Mouse (Mus musculus) CH12.LX (cell line): Measurements from ENCODE around the gene Cadm1.

Experiments used
- BHLHE40 ChIP-seq: IDR thresholded peaks from 2 replicates; pipeline ENCODE4 v1.6.1; 2011; ENCODE audit warnings: mild to moderate bottlenecking, low read depth, low read length, improper control_type of control experiment
- CTCF ChIP-seq, 2 experiments: IDR thresholded peaks in 1 of 2; conservative IDR thresholded peaks in 1 of 2; 2 replicates each; pipeline ENCODE4 v1.5.1; 2011 to 2012; ENCODE audit warnings: low read depth in 2 of 2, low read length in 2 of 2, improper control_type of control experiment in 1 of 2, inconsistent platforms in 1 of 2, mild to moderate bottlenecking in 1 of 2, moderate library complexity in 1 of 2
- EP300 ChIP-seq: IDR thresholded peaks from 2 replicates; pipeline ENCODE4 v1.6.1; 2011; ENCODE audit warnings: low read length, improper control_type of control experiment
- ETS1 ChIP-seq: conservative IDR thresholded peaks from 2 replicates; pipeline ENCODE4 v1.6.1; 2012; ENCODE audit warnings: low read depth, mild to moderate bottlenecking, inconsistent platforms, low read length, improper control_type of control experiment, moderate library complexity
- MAFK ChIP-seq: IDR thresholded peaks from 2 replicates; pipeline ENCODE4 v1.6.1; 2011; ENCODE audit warnings: low read length, improper control_type of control experiment; ENCODE audit not compliant: insufficient replicate concordance
- MXI1 ChIP-seq: IDR thresholded peaks from 2 replicates; pipeline ENCODE4 v1.6.1; 2011; ENCODE audit warnings: mild to moderate bottlenecking, low read depth, low read length, improper control_type of control experiment
- POLR2A ChIP-seq: IDR thresholded peaks from 2 replicates; pipeline ENCODE4 v1.6.1; 2011; ENCODE audit warnings: low read depth, mild to moderate bottlenecking, improper control_type of control experiment, low read length
- POLR2AphosphoS2 ChIP-seq: IDR thresholded peaks from 2 replicates; pipeline ENCODE4 v1.6.1; 2011; ENCODE audit warnings: low read depth, low read length, improper control_type of control experiment
- ZNF384 ChIP-seq: IDR thresholded peaks from 2 replicates; pipeline ENCODE4 v1.6.1; 2012; ENCODE audit warnings: low read depth, low read length, improper control_type of control experiment, inconsistent platforms

DNA sequence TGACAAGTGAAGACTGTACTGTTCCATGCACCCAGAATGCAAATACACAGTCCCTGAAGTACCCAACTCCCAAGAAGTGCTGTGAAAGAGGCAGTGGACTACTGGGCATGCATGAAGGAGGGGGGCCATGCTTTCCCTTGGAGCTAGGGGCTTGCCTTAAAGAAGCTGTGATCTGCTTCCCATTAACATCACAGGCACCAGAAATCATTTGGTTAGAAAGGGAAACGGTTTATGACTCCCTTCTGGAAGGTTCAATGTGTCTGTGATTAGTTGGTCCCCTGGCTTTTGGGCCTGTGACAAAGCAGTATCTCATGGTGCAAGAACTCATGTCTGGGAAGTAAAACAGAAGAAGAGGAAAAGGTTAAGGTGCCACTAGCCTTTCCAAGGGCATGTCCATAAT, 336.0 kb downstream of the Cadm1 start:
- no peak for TF ChIP-seq MXI1
- TF ChIP-seq POLR2AphosphoS2: no peak
- no peak for TF ChIP-seq POLR2A
- no peak for TF ChIP-seq EP300
- no peak for TF ChIP-seq MAFK
- TF ChIP-seq CTCF (conservative IDR thresholded peaks at IDR 0.05 in 1 of 2, IDR thresholded peaks at IDR 0.05 in 1 of 2; ENCODE audit: low read depth in 2 of 2, low read length in 2 of 2): no peak
- no peak for TF ChIP-seq ETS1
- no peak for TF ChIP-seq BHLHE40
- TF ChIP-seq ZNF384: no peak
